Mouse (Mus musculus) cerebellum, postnatal 36 days (tissue): ENCODE measurements around the gene Me1.

Source experiments
- DNase-seq, 2 experiments: peaks; one replicate each; pipeline ENCODE4 v3.0.0; 2021 to 2022; ENCODE audit warnings: mixed read lengths in 2 of 2

Me1 gene

DNA sequence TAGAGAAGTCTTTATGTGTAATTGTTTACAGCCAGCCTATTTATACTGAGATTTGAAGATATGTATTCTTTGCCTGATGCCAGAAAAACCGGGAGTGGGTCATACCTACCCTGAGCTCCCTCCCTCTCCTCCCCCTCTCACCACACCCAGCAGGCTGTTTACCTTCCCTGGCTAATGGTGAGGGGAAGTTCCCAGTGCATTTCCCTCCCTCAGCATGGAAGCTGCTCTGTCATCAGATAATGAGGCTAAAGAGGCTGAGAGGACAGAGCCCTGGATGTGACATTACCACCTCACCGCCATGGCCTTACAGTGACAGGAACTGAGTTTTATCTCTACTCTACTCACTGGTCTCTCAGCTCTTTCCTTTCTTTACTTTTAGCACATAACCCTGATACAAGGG, 6.1 kb upstream of the Me1 start:
- no peak for DNase-seq

DNA sequence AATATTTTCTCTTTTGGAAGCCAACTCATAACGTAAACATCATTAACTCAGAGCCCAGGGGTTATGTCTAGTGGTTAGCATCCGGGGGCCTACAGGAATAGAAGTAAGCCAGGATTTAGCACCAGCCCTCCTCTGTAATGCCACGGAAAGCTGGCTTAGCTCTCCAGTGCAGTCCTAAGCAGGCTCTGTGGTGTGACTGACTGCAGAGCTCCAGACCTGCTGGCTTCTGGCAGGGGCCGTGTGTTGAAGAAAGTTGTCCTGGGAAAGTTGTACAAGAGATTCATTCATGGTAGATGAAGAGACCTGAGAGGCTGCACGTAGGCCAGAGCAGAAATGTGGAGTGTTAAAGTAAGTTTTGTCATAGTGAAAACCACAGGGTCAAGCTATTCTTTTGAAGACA, 5.5 kb upstream of the Me1 start:
- DNase-seq = no peak

DNA sequence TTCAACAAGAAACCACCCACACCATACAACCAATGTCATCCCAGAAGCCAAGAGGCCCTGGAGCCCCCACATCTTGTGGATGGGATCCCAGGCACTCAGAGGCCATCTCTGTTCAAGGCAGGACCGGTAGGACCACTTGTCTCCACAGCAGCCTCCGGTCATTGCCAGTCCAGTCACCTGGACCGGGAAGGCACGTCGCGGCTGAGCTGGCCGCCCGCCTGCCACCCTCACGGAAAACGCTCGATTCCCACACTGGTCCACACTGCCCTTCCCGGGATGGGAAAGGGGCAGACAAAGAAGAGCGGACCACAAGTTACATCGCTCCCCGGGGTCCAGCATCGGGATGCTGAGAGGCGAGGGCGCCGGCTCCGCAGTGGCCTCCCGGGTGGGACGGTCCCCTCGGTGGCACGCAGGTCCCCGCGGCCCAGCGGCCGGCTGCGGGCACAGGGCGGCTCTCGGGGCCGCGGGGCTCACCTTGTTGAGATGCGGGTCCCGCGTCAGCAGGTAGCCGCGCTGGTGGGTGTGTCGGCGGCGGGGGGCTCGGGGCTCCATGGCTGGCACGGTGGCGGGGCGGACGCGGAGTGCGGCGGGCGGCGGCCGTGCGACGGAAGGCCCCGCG, 445 bp downstream of the Me1 start:
- peak; percentile 22 to 24 for DNase-seq

DNA sequence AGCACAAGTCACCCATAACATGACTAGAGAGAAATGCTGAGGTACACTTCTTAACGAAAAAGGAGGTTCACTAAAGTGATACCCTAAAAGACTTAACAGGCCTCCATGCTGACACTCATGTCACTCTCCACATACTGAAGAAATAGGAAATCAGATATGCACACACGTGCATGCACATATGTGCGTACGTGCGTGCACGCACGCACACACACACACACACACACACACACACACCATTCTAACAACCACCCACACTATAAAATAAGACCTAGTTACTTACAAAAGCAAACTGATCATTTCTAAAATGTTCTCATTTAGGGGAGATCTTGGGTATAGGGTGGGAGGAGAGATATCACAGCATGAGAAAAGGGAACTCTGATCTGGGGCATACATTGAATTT, 1.1 kb downstream of the Me1 start:
- DNase-seq = no peak

DNA sequence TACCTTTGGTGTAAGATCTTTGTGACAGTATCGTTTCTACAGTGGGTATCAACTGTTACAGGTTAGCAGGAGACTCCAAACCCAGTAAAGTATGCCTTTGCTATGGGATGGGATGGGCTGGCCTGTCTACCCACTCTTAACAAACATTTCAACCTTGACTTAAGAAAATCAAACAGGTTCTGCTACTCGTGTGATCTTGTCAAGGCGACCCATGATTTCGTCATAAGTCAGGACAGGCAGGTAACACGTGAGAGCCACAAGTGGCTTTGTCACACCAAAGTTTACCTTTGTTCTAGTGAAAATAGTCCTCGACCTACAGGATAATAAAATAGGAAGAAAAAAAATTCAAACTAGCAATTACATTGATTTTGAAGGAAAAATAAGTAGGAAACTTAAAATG, 1.8 kb downstream of the Me1 start:
- DNase-seq = no peak

DNA sequence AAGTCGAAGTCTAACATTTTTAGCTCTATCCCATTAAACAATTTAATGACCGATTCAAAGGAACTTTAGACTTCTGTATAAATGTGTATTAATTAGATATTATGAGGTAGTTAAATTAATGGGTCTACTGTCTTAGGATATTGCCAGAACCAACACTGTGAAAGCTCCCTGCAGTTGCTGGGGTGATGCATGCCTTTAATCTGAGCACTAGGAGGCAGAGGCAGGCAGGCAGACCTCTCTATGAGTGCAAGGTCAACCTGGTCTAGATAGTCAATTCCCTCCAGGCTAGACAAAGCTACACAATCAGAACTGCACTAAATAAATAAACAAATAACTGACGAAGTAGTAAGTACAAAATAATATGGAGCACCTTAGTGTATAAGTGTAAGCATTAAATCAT, 3.1 kb downstream of the Me1 start:
- no peak for DNase-seq

DNA sequence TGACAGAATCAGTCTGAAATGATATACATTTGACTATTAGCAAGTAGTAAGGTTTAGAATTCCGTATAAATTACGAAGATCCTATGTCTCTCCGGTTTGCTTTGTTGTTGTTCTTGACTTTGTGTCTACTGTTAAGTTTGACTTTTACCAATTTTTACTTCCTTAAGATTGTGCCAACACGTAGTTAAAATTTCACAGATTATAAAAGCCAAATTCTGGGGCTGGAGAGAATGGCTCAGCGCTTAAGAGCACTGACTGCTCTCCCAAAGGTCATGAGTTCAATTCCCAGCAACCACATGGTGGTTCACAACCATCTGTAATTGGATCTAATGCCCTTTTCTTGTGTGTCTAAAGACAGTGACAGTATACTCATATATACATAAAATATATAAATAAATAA, 3.5 kb downstream of the Me1 start:
- no peak for DNase-seq

DNA sequence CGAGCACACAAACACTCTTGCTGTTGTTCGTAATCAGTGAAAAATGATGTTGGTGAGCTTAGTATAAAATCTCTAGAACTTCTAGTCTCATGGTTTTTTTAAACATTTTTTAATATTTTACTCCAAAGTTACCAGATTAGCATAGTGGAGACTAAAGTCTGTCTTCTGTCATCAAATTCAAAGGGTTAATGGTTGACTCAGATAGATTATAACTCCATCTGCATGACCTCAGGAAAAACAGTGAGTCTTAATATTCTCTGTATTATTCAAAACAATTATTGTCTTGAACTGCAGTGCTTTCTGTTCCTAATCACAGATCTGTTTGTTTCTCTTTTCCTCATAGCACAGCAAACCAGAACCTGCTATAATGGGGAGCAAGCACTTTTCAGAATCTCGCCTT, 4.7 kb downstream of the Me1 start:
- no peak for DNase-seq

DNA sequence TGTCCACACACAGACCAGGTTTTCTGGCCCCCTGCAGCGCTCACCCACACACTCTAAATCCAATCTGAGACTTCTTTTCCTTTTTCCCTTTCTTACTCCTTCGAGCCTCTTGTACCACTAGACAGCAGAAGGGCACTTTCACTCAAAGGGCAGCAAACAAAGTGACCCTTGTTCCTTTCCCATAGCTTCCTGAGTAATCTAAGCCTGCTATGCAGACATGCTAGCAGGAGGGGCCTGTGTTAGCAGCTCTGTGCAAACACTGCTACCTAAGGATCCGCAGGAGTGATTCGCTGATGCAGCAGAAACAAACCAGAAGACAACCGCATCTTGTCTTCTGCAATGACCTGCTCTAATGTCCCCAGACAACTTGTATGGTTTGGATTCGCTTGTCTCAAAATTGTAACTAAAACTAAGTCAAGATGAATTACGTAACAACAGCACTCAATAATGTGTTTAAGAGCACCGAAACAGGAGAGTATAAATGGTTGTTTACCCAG, 12.0 kb downstream of the Me1 start:
- DNase-seq = no peak

DNA sequence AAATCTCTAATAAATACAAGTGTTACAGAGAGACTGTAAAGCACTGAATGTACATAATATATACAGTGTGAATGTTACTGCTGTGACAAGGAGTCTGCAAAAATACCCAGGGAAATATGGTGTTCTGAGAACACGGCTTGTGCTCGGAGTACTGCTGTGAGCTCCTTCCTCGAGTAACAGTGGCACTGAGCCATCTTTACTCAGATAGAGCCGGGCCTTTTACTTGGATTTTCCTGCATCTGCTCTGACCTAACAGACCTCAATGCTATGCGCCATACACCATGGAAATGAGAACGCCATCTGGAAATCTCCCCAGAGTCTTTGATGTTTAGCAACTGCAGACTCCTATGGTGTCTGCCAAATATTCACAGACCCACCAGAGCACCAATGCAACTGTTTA, 12.9 kb downstream of the Me1 start:
- DNase-seq = no peak

DNA sequence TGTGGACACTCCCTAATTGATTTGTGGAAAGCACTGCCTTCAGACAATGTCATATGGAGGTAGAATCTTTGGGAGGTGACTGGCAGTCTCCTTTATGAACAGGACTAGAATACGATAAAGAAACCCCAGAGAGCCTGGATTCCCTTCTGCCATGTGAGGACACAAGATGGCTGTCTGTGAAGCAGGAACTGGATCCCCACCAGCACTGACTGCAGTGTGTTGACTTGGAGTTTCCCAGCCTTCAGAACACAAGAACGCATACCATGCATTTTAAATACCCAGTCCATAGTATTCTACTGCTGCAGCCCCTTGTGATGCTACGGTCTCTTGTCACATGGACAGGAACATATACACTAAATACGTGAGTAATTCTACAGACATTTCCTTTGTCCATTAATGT, 13.5 kb downstream of the Me1 start:
- no peak for DNase-seq

DNA sequence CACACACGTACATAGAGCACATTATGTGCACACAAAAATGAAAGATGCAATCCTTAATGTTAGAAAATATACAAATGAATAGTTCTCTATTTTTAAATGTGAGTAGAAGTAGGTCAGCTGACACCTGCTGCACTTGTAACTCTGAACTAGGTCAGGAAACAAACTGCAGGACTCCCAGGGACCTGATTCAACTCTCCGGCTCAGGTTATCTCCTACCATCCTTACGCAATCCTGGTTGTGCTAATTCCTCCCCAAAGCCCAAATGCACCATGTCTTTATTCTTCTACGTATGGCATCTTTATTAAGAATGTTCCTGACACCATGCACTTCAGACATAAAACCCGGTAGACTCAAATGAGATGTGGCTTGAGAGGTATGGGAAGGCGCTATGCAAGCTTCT, 15.3 kb downstream of the Me1 start:
- no peak for DNase-seq

DNA sequence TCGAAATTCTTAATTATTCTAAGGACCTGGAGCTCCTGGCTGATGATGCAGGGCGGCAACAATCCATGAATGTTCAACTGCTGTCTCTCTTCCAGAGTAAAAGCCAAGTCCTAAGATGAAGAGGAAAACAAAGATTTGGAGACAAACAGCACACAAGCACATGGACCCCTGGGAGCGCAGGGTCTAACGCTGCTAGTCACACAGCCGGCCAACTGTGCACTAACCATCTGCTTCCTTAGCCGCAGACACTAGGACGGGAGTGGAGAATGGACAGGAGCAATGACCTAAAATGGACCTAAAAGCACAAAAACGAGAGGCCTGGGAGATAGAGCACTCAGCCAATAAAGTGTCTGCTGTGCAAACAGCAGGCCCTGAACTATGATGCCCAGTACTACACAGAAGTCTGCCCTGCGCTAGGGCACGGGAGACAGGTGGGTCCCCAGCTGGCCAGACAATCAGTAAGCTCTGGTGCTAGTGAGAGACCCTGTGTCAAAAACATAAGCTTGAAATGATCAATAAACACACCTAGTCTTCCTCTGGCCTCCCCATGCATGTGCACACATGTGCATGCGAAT, 15.8 kb downstream of the Me1 start:
- no peak for DNase-seq

DNA sequence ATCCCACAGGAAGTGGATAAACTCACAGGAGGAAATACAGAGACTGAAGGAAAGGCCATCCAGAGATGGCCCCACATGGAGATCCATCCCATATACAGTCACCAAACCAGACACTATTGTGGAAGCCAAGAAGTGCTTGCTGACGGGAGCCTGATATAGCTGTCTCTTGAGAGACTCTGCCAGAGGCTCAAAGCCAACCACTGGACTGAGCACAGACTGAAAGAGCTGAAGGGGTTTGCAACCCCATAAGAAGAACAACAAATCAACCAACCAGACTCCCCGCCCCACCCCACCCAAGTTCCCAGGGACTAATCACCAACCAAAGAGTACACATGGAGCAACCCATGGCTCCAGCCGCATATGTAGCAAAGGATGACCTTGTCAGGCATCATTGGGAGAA, 19.5 kb downstream of the Me1 start:
- DNase-seq = no peak

DNA sequence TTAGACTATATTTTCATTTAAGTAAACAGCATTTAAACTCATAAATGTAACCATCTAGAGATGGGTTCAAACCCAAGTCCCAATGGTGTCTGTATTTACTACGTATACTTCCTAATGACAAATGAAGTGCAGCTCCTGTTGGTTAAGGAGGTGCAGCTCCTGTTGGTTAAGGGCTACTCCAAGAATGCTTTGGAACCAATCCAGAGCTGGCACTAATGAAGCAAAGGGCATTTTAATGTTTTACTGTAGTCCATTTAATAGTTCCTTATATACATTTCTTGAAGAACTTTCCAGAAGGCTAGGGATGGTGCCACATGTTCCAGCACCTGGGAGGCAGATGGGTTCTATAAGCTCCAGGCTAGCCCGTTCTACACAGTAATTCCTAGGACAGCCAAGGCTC, 20.3 kb downstream of the Me1 start:
- DNase-seq = no peak

DNA sequence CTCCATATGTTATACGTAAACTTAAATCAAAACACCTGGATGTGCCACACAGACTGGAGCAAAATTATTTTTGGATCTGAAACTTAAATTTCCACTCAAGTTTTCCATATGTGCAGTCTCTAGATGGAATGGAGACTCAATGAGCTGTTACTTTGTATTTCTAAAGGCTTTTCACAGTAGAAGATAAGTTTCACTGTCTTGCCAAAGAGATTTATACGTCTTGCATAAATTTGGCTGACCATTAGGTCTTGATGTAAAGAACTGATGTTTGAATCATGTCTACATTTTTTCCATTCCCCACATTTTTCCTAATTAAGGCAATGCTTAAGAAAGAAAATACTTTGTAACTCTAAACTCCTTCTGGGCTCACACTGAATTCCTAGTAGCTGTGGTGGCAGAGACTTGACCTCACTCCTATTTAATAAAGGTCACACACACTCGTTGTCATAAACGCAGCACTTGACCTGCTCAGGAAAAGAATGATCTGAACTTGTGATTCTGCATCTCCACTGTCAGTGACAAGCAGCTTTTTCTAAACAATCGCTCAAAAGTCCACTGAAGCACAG, 22.8 kb downstream of the Me1 start:
- no peak for DNase-seq

DNA sequence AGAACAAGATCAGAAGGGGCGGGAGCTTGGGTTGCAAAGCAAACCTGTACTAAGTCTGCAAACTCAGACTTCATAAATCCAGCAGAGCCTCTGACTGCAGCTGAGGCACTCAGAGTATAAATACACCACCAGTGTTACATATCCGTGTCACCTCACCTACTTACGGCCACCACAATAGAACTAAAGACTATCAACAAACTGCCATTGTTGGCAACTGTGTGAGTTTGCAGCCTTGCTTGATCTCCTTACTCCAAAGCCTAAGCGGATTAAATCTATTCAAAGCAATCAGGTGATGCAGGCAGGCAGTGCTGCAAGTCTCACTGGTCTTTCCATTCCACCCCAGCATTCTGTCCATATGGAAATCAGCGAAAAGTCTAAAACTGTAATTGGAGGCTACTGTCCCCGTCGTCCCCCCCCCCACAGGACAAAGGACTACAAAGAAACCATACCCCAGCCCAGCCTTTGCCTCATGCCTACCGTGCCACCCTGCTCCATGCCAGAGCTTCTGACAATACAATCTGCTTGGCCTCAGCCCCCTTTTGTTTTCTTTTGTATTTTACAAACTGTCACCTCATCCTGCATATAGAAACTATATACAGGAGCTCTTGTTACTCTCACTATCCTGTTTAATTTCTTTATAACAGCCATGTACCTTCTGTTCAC, 27.0 kb downstream of the Me1 start:
- no peak for DNase-seq

DNA sequence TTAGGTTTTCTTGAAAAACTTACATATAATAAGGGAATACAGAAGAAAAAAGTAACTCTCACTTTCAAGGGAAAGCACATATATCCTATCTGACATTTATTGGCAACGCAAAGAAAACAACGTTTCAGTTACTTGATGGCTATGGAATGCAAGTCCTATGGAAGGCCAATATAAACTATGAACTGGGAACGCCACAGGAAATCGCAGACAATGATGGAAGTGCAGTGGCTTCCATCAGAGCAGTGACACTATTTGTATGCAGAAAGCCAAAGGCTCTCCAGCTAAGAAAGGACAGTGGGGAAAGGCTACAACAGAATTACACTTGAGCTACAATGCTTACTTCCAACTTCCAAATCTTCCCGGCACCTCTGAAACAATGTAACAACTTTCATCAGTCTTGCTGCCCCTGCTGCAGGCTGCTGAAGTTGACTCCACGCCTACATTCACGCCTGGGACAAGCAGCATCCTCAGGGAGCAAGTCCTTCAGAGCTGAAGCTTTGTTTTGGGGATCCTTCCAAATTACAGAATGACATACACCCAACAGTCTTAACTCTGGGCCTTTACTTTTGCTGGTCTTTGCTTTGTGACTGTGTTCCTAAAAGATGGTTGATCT, 28.5 kb downstream of the Me1 start:
- DNase-seq = no peak

DNA sequence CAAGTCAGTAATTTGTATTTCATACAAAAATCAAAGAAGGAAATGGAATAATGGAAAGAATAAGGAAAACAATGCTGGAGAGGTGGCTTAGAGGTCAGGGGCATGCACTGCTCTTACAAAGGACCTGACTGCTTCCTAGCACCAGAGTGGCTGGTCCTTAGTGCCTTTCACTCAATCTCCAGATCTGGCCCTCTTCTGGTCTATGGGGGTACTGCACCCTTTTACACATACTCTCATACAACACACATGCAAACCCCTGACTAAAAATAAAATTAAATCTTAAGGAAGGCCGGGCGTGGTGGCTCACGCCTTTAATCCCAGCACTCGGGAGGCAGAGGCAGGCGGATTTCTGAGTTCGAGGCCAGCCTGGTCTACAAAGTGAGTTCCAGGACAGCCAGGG, 34.1 kb downstream of the Me1 start:
- DNase-seq = no peak

DNA sequence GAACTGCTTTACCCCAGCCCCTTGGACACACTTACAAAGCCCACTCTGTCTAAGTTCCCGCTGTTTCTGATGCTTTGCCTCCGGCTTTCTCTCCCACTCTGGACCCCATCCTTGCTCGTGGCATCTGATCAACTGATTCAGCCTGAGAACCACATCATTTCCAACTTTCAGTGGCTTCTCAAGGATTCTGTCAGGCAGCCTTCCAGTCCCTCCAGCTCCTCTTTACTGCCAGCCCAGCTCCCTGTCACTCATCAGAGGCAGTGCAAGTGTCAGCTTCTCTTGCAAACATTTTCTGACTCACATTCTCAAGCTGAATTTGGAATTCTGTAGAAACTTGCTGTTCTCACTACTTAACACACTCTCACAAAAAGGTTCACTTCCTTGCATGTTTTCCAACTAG, 34.5 kb downstream of the Me1 start:
- no peak for DNase-seq

DNA sequence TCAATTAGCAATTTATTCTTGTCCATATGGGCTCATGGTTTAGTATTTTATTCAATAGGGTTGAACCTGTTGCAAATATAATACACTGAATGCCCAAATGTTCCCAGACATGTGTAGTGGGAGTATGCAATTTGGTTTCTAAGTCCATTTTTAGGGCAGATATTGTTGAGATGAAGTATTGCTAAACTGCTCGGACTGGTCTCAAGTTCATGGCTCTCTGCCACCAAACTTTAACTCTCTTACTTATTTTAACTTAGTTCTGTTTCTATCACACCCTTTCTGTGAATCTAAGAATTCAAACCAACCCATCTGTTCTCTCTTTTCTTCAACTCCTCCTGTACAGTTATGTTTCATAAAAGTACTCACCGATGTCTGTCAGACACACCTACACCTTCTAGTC, 35.4 kb downstream of the Me1 start:
- DNase-seq = no peak

DNA sequence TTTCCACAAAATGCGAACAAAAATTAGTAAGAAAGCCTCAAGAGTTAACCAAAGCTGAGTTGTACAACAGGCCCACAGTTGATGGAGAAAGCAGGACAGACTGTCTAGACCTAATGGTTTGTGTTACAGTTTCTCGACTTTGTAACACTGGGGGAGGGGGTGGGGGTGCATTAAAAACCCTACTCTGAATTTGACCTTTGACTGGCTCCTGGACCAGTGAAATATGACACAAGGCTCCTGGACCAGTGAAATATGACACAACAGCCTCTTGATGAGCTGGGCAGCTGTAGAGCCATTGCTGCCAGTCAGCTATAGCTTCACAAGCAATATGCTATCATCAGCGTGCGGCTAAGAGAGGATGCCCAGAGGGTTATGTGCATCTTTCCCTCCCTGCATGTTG, 37.4 kb downstream of the Me1 start:
- DNase-seq = no peak

DNA sequence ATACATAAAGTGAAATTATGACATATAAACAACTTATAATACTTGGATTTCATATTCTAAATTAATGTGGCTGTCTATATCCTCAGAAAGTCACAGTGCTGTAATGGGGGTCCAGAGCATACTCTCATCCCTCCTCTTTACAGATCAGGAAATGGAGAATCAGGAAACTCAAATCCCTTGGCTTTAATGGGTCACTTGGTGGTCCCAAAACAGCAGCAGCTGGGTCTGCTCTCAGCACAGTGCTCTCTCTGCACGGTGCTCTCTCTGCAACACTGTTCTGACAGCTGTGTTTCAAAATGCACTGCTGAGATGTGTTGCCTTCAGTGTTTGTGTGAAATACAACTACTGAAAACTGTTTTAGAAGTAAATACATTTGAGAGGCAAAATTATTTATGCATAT, 43.6 kb downstream of the Me1 start:
- no peak for DNase-seq

DNA sequence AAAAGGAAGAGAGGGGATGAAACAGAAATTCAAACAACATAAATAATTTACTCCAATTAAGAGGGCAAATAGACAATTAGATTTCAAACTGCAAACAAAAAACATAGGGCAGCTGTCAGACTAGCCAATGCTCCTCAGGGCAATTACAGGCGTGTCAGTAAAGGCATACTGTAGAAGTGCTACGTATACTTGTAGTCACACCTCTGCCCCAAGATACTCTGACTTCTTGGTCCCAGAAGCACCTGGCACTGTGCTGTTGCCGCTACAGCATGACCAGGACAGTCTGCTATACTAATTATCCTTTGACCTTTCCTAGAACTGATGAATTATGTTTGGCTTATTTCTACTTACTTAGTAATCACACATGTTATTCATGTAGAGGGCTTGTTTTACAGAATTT, 44.5 kb downstream of the Me1 start:
- no peak for DNase-seq
